Mouse (Mus musculus) fat pad, adult 2 months (tissue): ENCODE results near the gene Spink4.

Source experiments
- DNase-seq: peaks from one replicate; pipeline ENCODE4 v3.0.0-alpha.2; 2011; ENCODE audit warnings: low read depth, low spot score; ENCODE audit errors: extremely low read depth

The Spink4 gene

GRCm38 (mm10) chr4:40955942-40956341, 36.1 kb downstream of the Spink4 start:
- DNase-seq = no peak

DNA sequence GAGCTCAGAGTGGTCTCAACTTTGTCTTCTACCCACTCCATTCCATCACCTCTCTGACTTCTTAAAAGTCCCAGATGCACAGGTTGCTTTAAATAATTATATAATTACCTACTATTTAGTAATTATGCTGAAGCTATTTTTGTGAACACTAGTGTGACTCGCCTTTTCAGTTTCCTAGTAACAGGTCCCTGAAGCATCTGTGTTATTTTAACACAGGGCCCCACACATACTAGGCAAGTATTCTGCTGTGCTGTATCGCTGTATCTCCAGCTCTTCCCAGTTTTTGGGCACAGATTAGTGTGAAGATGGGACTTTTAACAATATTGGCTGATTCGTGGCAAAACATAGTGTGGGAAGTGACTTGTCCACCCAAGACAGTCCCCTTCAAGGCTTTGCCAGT, 43.7 kb downstream of the Spink4 start:
- no peak for DNase-seq

GRCm38 (mm10) chr4:40969161-40969560, 49.3 kb downstream of the Spink4 start:
- DNase-seq = no peak

GRCm38 (mm10) chr4:40969781-40970591, 50.1 kb downstream of the Spink4 start:
- DNase-seq = no peak

DNA sequence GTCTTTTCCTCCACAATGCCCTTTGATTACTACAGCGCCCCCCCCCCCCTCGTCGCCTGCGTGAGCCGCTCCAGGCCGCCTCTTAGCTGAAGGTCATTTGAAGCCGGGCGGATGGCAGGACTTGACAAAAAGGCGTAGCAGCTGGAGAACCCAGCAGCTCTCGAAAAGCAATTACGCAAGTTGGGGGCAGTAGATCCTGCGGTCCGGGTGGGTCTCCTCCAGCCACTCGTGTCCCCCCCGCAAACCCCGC, 50.7 kb downstream of the Spink4 start:
- no peak for DNase-seq

DNA sequence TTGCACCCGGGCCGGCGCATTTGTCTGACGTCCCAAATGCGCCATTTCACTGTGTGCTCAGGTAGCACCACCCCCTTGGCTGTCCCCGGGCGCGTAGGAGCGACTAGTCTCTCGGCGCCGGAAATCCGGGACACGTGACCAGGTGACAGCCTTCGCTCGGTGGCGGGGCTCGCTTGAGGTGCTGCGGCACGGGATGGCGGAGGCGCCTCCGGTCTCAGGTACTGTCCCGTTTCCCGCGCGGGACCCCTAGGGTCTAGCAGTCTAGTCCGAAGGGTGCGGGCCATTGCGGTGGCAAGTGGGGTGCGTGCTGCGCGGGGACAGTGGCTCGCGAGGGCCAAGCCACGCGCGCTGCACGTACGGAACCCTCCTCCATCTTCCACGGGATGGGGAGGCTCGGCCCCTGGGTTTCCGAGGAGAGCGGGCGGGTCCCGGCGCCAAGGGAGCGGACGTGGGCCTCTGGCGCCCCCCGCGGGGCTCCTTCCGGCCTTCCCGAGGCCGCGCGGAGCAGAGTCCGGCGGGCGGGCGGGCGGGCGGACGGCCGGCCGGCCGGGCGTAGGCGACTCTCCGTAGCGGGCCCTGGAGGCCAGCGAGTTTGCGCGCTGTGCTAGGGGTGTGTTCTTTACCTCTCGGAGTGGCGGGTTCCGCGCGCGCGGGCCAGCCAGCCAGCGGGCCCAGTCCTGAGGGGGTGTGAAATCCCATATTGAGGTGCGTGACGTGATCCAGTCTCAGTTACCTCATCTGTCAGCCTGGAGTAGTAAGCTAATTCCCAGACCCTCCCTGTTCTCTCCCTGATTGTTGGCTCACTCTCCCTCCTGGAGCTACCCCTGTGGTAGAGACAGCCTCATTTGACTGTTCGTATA, 51.2 kb downstream of the Spink4 start, which contains the start of gene Nfx1:
TSS of gene Nfx1 (plus strand) at position 65 of the 860 bp plus-strand sequence.
- DNase-seq = no peak

- no peak for DNase-seq
Measured at GRCm38 (mm10) chr4:40971744-40972143, 51.9 kb downstream of the Spink4 start.

- DNase-seq = no peak
Measured at GRCm38 (mm10) chr4:40974011-40974410, 54.2 kb downstream of the Spink4 start.

- peak; percentile 63 for DNase-seq
Measured at GRCm38 (mm10) chr4:40975678-40976077, 55.8 kb downstream of the Spink4 start.

DNA sequence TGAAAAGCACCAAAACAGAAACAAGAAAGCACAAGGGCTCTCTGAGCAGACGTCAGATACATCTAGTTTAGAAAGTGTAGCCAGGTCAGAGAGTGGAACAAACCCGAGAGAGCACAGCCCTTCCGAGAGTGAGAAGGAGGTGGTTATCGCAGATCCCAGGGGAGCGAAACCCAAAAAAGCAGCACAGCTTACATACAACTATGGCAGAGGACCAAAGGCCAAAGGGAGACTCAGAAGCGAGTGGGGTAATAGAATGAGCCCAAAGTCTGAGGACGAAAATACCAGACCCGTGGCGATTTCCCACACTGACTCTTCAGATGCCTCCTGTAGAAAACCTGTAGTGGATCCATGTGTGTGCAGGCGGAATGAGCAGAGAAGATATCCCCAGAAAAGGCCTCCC, 56.8 kb downstream of the Spink4 start:
- no peak for DNase-seq

- DNase-seq = no peak
Measured at GRCm38 (mm10) chr4:40979430-40979829, 59.6 kb downstream of the Spink4 start.
